In the genomic region with DNA sequence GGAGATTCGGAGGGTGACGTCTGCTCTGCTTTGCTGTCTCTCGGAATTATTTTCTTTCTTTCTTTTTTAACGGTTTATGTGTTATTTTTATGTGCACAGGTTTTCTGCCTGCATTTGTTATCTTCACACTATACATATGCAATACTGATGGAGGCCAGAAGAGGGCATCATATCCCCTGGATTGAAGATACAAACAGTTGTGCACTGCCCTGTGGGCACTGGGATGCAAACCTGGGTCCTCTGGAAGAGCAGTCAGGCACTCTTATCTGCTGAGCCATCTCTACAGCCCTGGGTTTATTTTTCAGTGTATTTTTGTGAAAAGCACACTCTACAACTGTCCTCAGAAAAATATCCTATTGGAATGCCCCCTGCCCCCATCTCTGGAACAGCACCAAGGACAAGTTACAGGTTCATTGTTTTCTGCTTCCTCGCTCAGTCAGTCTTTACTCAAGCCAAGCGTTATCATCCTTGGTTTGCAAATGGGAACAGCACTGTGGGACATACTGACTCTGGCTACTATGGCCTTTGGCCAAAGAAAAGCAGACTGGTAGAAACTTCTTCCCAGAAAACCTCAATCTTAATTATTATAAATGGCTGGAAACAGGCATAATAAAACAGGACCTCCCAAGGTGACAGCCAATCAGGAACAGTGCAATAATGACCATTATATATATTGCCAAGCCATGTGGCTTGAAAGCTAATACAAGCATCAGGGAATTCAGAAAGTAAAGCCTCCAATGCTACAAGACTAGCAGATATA, we compare ENCODE assay signal across 12 mouse cellular contexts.
A peak's percentile ranks its signal among the peaks of the same experiment; 100 is the strongest.
DNase-seq lines count a peak whose midpoint lies in the region; ATAC-seq and TF ChIP-seq lines count a peak whose summit lies in the region.
"Had no signal": no experiment of that assay in that cellular context is flagged by ENCODE, and none has a peak within 500 bp of the region (broad histone marks: within the 10 kb centered on the region; RNA-seq: fewer than 3 reads in every experiment).

No protein-coding gene starts in this region.

- no peak for ATAC-seq in intestine, embryonic 14.5 days (replicated peaks; ENCODE audit: low FRiP score, low TSS enrichment, low read depth)
- ATAC-seq: inflammation-experienced regulatory T-cells, adult 6 months had no signal

- H3K36me3 ChIP-seq in heart, adult 2 months (ENCODE audit: control insufficient read depth, insufficient read depth, low read length), result no peaks in the 10 kb centered on the region
- no peaks in the 10 kb centered on the region for H3K36me3 ChIP-seq in thymus, adult 2 months (ENCODE audit: control insufficient read depth, insufficient read depth, low read length)
- H3K36me3 ChIP-seq in intestine, embryonic 14.5 days (ENCODE audit: control insufficient read depth, insufficient read depth, low read length), result no peaks in the 10 kb centered on the region
- H3K36me3 ChIP-seq: heart, embryonic 10.5 days; lung, embryonic 15.5 days had no signal

- intact Hi-C loops in heart, adult 2 months (cut with DNase I), result no loop called here
- intact Hi-C loops in left cerebral cortex, postnatal 4 days (cut with DNase I), result no loop called here

- no peaks in the 10 kb centered on the region for H3K27me3 ChIP-seq in heart, adult 2 months (ENCODE audit: control insufficient read depth, insufficient read depth, low read length)
- no peaks in the 10 kb centered on the region for H3K27me3 ChIP-seq in thymus, adult 2 months (ENCODE audit: control insufficient read depth, insufficient read depth, low read length)
- H3K27me3 ChIP-seq in intestine, embryonic 14.5 days (replicated peaks; ENCODE audit: control insufficient read depth, insufficient read depth, low read length), result no peaks in the 10 kb centered on the region
- H3K27me3 ChIP-seq: lung, embryonic 15.5 days had no signal

- no peaks in the 10 kb centered on the region for H3K4me1 ChIP-seq in heart, adult 2 months (ENCODE audit: control insufficient read depth, insufficient read depth, low read length)
- H3K4me1 ChIP-seq in thymus, adult 2 months (replicated peaks; ENCODE audit: control insufficient read depth, insufficient read depth, low read length), result no peaks in the 10 kb centered on the region
- H3K4me1 ChIP-seq in intestine, embryonic 14.5 days (replicated peaks; ENCODE audit: control insufficient read depth, insufficient read depth, low read length), result 0 out of 2 replicates have a peak, but pooled peaks cover 3% of the 10 kb centered on the region
- H3K4me1 ChIP-seq: heart, embryonic 10.5 days had no signal

- TF ChIP-seq CTCF in heart, adult 2 months (IDR thresholded peaks at IDR 0.05), result peak; percentile 56
- no peak for TF ChIP-seq CTCF in thymus, adult 2 months (IDR thresholded peaks at IDR 0.05; ENCODE audit: borderline replicate concordance, control insufficient read depth, extremely low read depth, insufficient read depth, low read length, poor library complexity)

- no peak for DNase-seq in heart, adult 2 months
- DNase-seq in heart, adult 9 months (ENCODE audit: low spot score in 2 of 2), result no peak
- peak; percentile 13 for DNase-seq in thymus, adult 2 months
- no peak for DNase-seq in thymus, postnatal 25 days
- DNase-seq in intestine, embryonic 14.5 days (ENCODE audit: low spot score), result no peak
- peak; percentile 33 for DNase-seq in testis, postnatal 14 days (ENCODE audit: low spot score)
- DNase-seq in left cerebral cortex, postnatal 4 days, result no peak
- DNase-seq in gastrocnemius, adult 18-20 months (ENCODE audit: low spot score), result no peak
- DNase-seq: cerebellum, postnatal 36 days had no signal

- no peak overlapping the region for H3K27ac ChIP-seq in heart, adult 2 months
- no peak overlapping the region for H3K27ac ChIP-seq in thymus, adult 2 months (ENCODE audit: control insufficient read depth, insufficient read depth, low read length)
- 0 out of 2 replicates have a peak overlapping the region, but pooled peaks have one; percentile 33 for H3K27ac ChIP-seq in intestine, embryonic 14.5 days (ENCODE audit: low read depth)
- H3K27ac ChIP-seq: heart, embryonic 10.5 days; lung, embryonic 15.5 days had no signal

- TF ChIP-seq POLR2A in heart, adult 2 months (IDR thresholded peaks at IDR 0.05; ENCODE audit: insufficient read depth, low read depth, low read length), result no peak
- TF ChIP-seq POLR2A in thymus, adult 2 months (IDR thresholded peaks at IDR 0.05; ENCODE audit: control insufficient read depth, extremely low read depth, insufficient read depth, low read length, poor library complexity), result no peak

- no peak for TF ChIP-seq EP300 in heart, adult 2 months (IDR thresholded peaks at IDR 0.05; ENCODE audit: insufficient read depth, low read depth, low read length)

- H3K79me2 ChIP-seq in heart, adult 2 months (replicated peaks; ENCODE audit: control insufficient read depth, insufficient read depth, low read length), result no peaks in the 10 kb centered on the region

- H3K4me2 ChIP-seq in intestine, embryonic 14.5 days (ENCODE audit: low read length), result no peak overlapping the region
- H3K4me2 ChIP-seq: lung, embryonic 15.5 days had no signal

- no peak overlapping the region for H3K9ac ChIP-seq in heart, adult 2 months (ENCODE audit: low read depth, low read length)
- no peak overlapping the region for H3K9ac ChIP-seq in intestine, embryonic 14.5 days (ENCODE audit: low read length)
- H3K9ac ChIP-seq: lung, embryonic 15.5 days had no signal

- 89% methylated on average over 6 of the region's 6 CpGs for WGBS in heart, adult 2 months
- WGBS in thymus, adult 2 months, result 98% methylated on average over 6 of the region's 6 CpGs
- WGBS in intestine, embryonic 14.5 days, result 85% methylated on average over 6 of the region's 6 CpGs

- no peak overlapping the region for H3K4me3 ChIP-seq in heart, adult 2 months
- H3K4me3 ChIP-seq in thymus, adult 2 months (ENCODE audit: control insufficient read depth, insufficient read depth, low read length), result no peak overlapping the region
- no peak overlapping the region for H3K4me3 ChIP-seq in intestine, embryonic 14.5 days (ENCODE audit: low read depth, low read length)
- H3K4me3 ChIP-seq: heart, embryonic 10.5 days; lung, embryonic 15.5 days had no signal

- no peaks in the 10 kb centered on the region for H3K9me3 ChIP-seq in intestine, embryonic 14.5 days (ENCODE audit: control insufficient read depth, low read length)
- H3K9me3 ChIP-seq: heart, embryonic 10.5 days; lung, embryonic 15.5 days had no signal

Comparison
In these comparisons a context has a peak if more than half of its experiments do, and no peak if none do; other contexts are left out.
1. DNase-seq: peak in thymus, adult 2 months (single experiment) and testis, postnatal 14 days (single experiment); none in heart, adult 2 months (0 of 2), heart, adult 9 months (0 of 2), thymus, postnatal 25 days (single experiment), intestine, embryonic 14.5 days (single experiment), left cerebral cortex, postnatal 4 days (single experiment) and gastrocnemius, adult 18-20 months (single experiment).